ENCODE assay signal across 8 mouse cellular contexts in genomic region chr17:53570361-53570875, GRCm38 (mm10). TPM values are rescaled to one million over a fixed set of nuclear protein-coding genes. Genes with fewer than 3 reads are reported as not detected.
DNase-seq lines count a peak whose midpoint lies in the region; ATAC-seq and TF ChIP-seq lines count a peak whose summit lies in the region.

No protein-coding gene starts in this region.

- peaks cover 47% of the 10 kb centered on the region for H3K79me2 ChIP-seq in MEL (ENCODE audit: control insufficient read depth, insufficient read depth, low read length, poor library complexity)

- no peak for TF ChIP-seq CTCF in hindbrain, postnatal 0 days (IDR thresholded peaks at IDR 0.05; ENCODE audit: low read depth)
- TF ChIP-seq CTCF in MEL (IDR thresholded peaks at IDR 0.05 in 2 of 3, conservative IDR thresholded peaks at IDR 0.05 in 1 of 3; ENCODE audit: control insufficient read depth in 1 of 3, insufficient read depth in 1 of 3, low read depth in 2 of 3, low read length in 3 of 3, poor library complexity in 1 of 3, severe bottlenecking in 1 of 3) = no peak

- no peak for ATAC-seq in hindbrain, postnatal 0 days
- ATAC-seq in hindbrain, embryonic 16.5 days = no peak
- ATAC-seq in hematopoietic stem cell, adult 5-6 weeks (replicated peaks in 1 of 2; ENCODE audit: insufficient read depth in 1 of 2, low FRiP score in 2 of 2, low TSS enrichment in 1 of 2, low read depth in 1 of 2, poor library complexity in 2 of 2, severe bottlenecking in 2 of 2) = peak; percentile 24 to 37; a peak in 2 of 4 replicates
- ATAC-seq in megakaryocyte-erythroid progenitor cell, adult 5-6 weeks (replicated peaks; ENCODE audit: low FRiP score, low TSS enrichment, poor library complexity, severe bottlenecking) = peak; percentile 45

- peak; percentile 76 to 78 for TF ChIP-seq EP300 in MEL (IDR thresholded peaks at IDR 0.05; ENCODE audit: low read depth in 1 of 2, low read length in 2 of 2)

- peaks cover 12% of the 10 kb centered on the region for H3K4me1 ChIP-seq in hindbrain, postnatal 0 days (ENCODE audit: insufficient read depth, low read length)
- H3K4me1 ChIP-seq in hindbrain, embryonic 16.5 days (ENCODE audit: control insufficient read depth, insufficient read depth, low read depth, low read length) = peaks cover 19% of the 10 kb centered on the region
- peaks cover 0 to 8% of the 10 kb centered on the region in 2 experiments; a peak in 3 of 4 replicates for H3K4me1 ChIP-seq in MEL (ENCODE audit: control insufficient read depth in 1 of 2, insufficient read depth in 2 of 2, low read length in 2 of 2)

- intact Hi-C loops in gastrocnemius, postnatal 14 days (cut with DNase I; ENCODE audit: low total_unique reads) = no loop called here

- TF ChIP-seq RAD21 in MEL (IDR thresholded peaks at IDR 0.05; ENCODE audit: low read depth, low read length) = no peak

- no peak overlapping the region for H3K4me3 ChIP-seq in hindbrain, postnatal 0 days (ENCODE audit: low read length)
- H3K4me3 ChIP-seq in hindbrain, embryonic 16.5 days (ENCODE audit: low read length) = no peak overlapping the region
- H3K4me3 ChIP-seq in MEL (ENCODE audit: control insufficient read depth in 1 of 2, insufficient read depth in 1 of 2, low read depth in 2 of 2, low read length in 2 of 2) = peak overlapping the region; percentile 55 to 79

- H3K36me3 ChIP-seq in hindbrain, postnatal 0 days (ENCODE audit: insufficient read depth, low read length) = no peaks in the 10 kb centered on the region
- no peaks in the 10 kb centered on the region for H3K36me3 ChIP-seq in hindbrain, embryonic 16.5 days (ENCODE audit: control insufficient read depth, insufficient read depth, low read length)
- H3K36me3 ChIP-seq in MEL (ENCODE audit: control insufficient read depth in 1 of 2, insufficient read depth in 2 of 2, low read length in 2 of 2) = peaks cover 0 to 2% of the 10 kb centered on the region in 2 experiments; a peak in 1 of 4 replicates

- no peak overlapping the region for H3K4me2 ChIP-seq in hindbrain, postnatal 0 days (ENCODE audit: low read depth, low read length)
- no peak overlapping the region for H3K4me2 ChIP-seq in hindbrain, embryonic 16.5 days (ENCODE audit: low read length)

- H3K9ac ChIP-seq in hindbrain, postnatal 0 days (replicated peaks; ENCODE audit: low read length) = no peak overlapping the region
- no peak overlapping the region for H3K9ac ChIP-seq in hindbrain, embryonic 16.5 days (ENCODE audit: low read depth, low read length)
- peak overlapping the region; percentile 66 for H3K9ac ChIP-seq in MEL (ENCODE audit: control insufficient read depth, low read depth, low read length, poor library complexity, severe bottlenecking)

- H3K27me3 ChIP-seq in hindbrain, postnatal 0 days (ENCODE audit: insufficient read depth, low read length) = no peaks in the 10 kb centered on the region
- H3K27me3 ChIP-seq in hindbrain, embryonic 16.5 days (replicated peaks; ENCODE audit: control insufficient read depth, insufficient read depth, low read length) = no peaks in the 10 kb centered on the region
- H3K27me3 ChIP-seq in MEL (ENCODE audit: control insufficient read depth in 1 of 2, insufficient read depth in 2 of 2, low read length in 2 of 2) = no peaks in the 10 kb centered on the region

- 0 out of 2 replicates have a peak overlapping the region, but pooled peaks have one; percentile 36 for H3K27ac ChIP-seq in hindbrain, postnatal 0 days
- no peak overlapping the region for H3K27ac ChIP-seq in hindbrain, embryonic 16.5 days (ENCODE audit: low read depth, low read length)
- peak overlapping the region; percentile 98 for H3K27ac ChIP-seq in MEL (ENCODE audit: control insufficient read depth, low read depth, low read length)

- WGBS in hindbrain, postnatal 0 days = 42% methylated on average over 10 of the region's 10 CpGs
- WGBS in hindbrain, embryonic 16.5 days = 49% methylated on average over 10 of the region's 10 CpGs

- peak in 1 of 2 experiments; percentile 42; a peak in 1 of 4 replicates for TF ChIP-seq POLR2A in MEL (IDR thresholded peaks at IDR 0.05; ENCODE audit: control insufficient read depth in 1 of 2, insufficient read depth in 1 of 2, low read depth in 1 of 2, low read length in 2 of 2, poor library complexity in 1 of 2)

- no peaks in the 10 kb centered on the region for H3K9me3 ChIP-seq in hindbrain, postnatal 0 days (ENCODE audit: low read length)
- H3K9me3 ChIP-seq in hindbrain, embryonic 16.5 days (ENCODE audit: control insufficient read depth, low read length) = no peaks in the 10 kb centered on the region
- H3K9me3 ChIP-seq in MEL (replicated peaks; ENCODE audit: insufficient read depth, low read length) = no peaks in the 10 kb centered on the region

- no peak for DNase-seq in hindbrain, postnatal 0 days (ENCODE audit: low spot score)
- peak; percentile 89 for DNase-seq in MEL (ENCODE audit: low read depth, low spot score)
- no peak for DNase-seq in gastrocnemius, postnatal 14 days
- no peak for DNase-seq in frontal cortex, postnatal 36 days (ENCODE audit: low spot score in 2 of 2)
- no peak for DNase-seq in frontal cortex, adult 2 months (ENCODE audit: extremely low spot score in 1 of 2, low spot score in 1 of 2)

TF ChIP-seq in MEL, 35 proteins besides CTCF, POLR2A, EP300 and RAD21 (continues in another document):
- TF ChIP-seq ZC3H11A (IDR thresholded peaks at IDR 0.05; ENCODE audit: low read depth, low read length) = peak; percentile 17; the same call in 1 of the 2 replicates
- TF ChIP-seq USF1 (IDR thresholded peaks at IDR 0.05; ENCODE audit: low read depth, low read length) = peak; percentile 52; the same call in 1 of the 2 replicates
- TF ChIP-seq TCF12 (IDR thresholded peaks at IDR 0.05; ENCODE audit: low read depth, low read length) = peak; percentile 10; the same call in 1 of the 2 replicates
- TF ChIP-seq ZNF384 (IDR thresholded peaks at IDR 0.05; ENCODE audit: low read depth, low read length) = 0 out of 2 replicates have a peak, but pooled peaks have one; percentile 3
- TF ChIP-seq GABPA (IDR thresholded peaks at IDR 0.05; ENCODE audit: low read depth, low read length) = no peak
- peak; percentile 55; the same call in 1 of the 2 replicates for TF ChIP-seq SIN3A (IDR thresholded peaks at IDR 0.05; ENCODE audit: low read length)
- TF ChIP-seq MAZ (IDR thresholded peaks at IDR 0.05; ENCODE audit: low read depth, low read length) = no peak
- TF ChIP-seq POLR2AphosphoS2 (IDR thresholded peaks at IDR 0.05; ENCODE audit: low read length) = peak; percentile 41; the same call in 1 of the 2 replicates
- peak; percentile 79 for TF ChIP-seq MAX (IDR thresholded peaks at IDR 0.05; ENCODE audit: low read length)
- no peak for TF ChIP-seq ZKSCAN1 (IDR thresholded peaks at IDR 0.05; ENCODE audit: low read depth, low read length)
- peak; percentile 98 for TF ChIP-seq BHLHE40 (IDR thresholded peaks at IDR 0.05; ENCODE audit: borderline replicate concordance, low read depth, low read length)
- TF ChIP-seq UBTF (IDR thresholded peaks at IDR 0.05; ENCODE audit: borderline replicate concordance, insufficient read depth, low read depth, low read length) = no peak
- peak; percentile 91 for TF ChIP-seq ETS1 (IDR thresholded peaks at IDR 0.05; ENCODE audit: low read depth, low read length)
- TF ChIP-seq KAT2A (conservative IDR thresholded peaks at IDR 0.05; ENCODE audit: low read depth, low read length) = peak; percentile 45; the same call in 1 of the 2 replicates
- TF ChIP-seq ELF1 (IDR thresholded peaks at IDR 0.05; ENCODE audit: low read depth, low read length) = no peak
- TF ChIP-seq CHD1 (IDR thresholded peaks at IDR 0.05; ENCODE audit: low read depth, low read length) = peak; percentile 15; the same call in 1 of the 2 replicates
- TF ChIP-seq E2F4 (IDR thresholded peaks at IDR 0.05; ENCODE audit: borderline replicate concordance, low read depth, low read length) = peak; percentile 36; the same call in 1 of the 2 replicates
- TF ChIP-seq MAFK (IDR thresholded peaks at IDR 0.05; ENCODE audit: borderline replicate concordance, low read depth, low read length) = no peak
- TF ChIP-seq HCFC1 (IDR thresholded peaks at IDR 0.05; ENCODE audit: low read depth, low read length) = 0 out of 2 replicates have a peak, but pooled peaks have one; percentile 42
- TF ChIP-seq GATA1 (IDR thresholded peaks at IDR 0.05; ENCODE audit: low read depth, low read length) = peak; percentile 78
- peak; percentile 37; the same call in 1 of the 2 replicates for TF ChIP-seq TAL1 (IDR thresholded peaks at IDR 0.05; ENCODE audit: low read length)
- peak; percentile 37; the same call in 1 of the 2 replicates for TF ChIP-seq MXI1 (IDR thresholded peaks at IDR 0.05; ENCODE audit: low read depth, low read length)

RNA-seq across cellular contexts. Expression of gene Kat2b, which starts 3.8 kb away (rescaled TPM):
- total RNA-seq in hindbrain, postnatal 0 days (2014; rRNA removed) = 17.5 and 20.6 TPM in 2 replicates
- 4.2 and 4.6 TPM in 2 replicates for polyA plus RNA-seq in hindbrain, postnatal 0 days (2015; fragmentation: Nextera tagmentation; extraction: Ambion mirVana)
- polyA plus RNA-seq in hindbrain, embryonic 16.5 days (2015; fragmentation: Nextera tagmentation; extraction: Ambion mirVana) = 4.6 and 7.2 TPM in 2 replicates
- 6.2 and 6.4 TPM in 2 replicates for total RNA-seq in MEL (2012; rRNA removed)
- 1 to 10 TPM in 1 of 2 experiments, not detected in 1; 7.4 TPM for polyA plus RNA-seq in MEL (2012; ENCODE audit: insufficient read depth in 1 of 2, insufficient read length in 2 of 2, low read depth in 1 of 2, low replicate concordance in 2 of 2, missing spikeins in 1 of 2)
- 48.7 and 97.4 TPM in 2 replicates for total RNA-seq in hematopoietic stem cell, adult 5-6 weeks (2017)
- total RNA-seq in megakaryocyte-erythroid progenitor cell, adult 5-6 weeks (2014; fragmentation: Nextera tagmentation) = 27.8 and 33.9 TPM in 2 replicates
- total RNA-seq in megakaryocyte-erythroid progenitor cell, adult 5-6 weeks (2017) = 24.5 and 53.7 TPM in 2 replicates
- total RNA-seq in gastrocnemius, postnatal 14 days (2021) = 10 to 100 TPM; 31.5 to 40.9 TPM
- polyA plus RNA-seq in frontal cortex, adult 2 months (2012; rRNA removed) = 15.2 and 15.4 TPM in 2 replicates

RNA-seq across cellular contexts. Expression of gene Pp2d1, which starts 31.2 kb away (rescaled TPM):
- total RNA-seq in hindbrain, postnatal 0 days (2014; rRNA removed) = not detected in 2 replicates
- 0.21 TPM in 2 replicates for polyA plus RNA-seq in hindbrain, postnatal 0 days (2015; fragmentation: Nextera tagmentation; extraction: Ambion mirVana)
- 0.28 and 0.35 TPM in 2 replicates for polyA plus RNA-seq in hindbrain, embryonic 16.5 days (2015; fragmentation: Nextera tagmentation; extraction: Ambion mirVana)
- total RNA-seq in MEL (2012; rRNA removed) = 0.07 and 0.08 TPM in 2 replicates
- under 1 TPM in 1 of 2 experiments, not detected in 1; 0.04 TPM for polyA plus RNA-seq in MEL (2012; ENCODE audit: insufficient read depth in 1 of 2, insufficient read length in 2 of 2, low read depth in 1 of 2, low replicate concordance in 2 of 2, missing spikeins in 1 of 2)
- total RNA-seq in hematopoietic stem cell, adult 5-6 weeks (2017) = 0.31 TPM in 1 of 2 replicates, not detected in the other
- total RNA-seq in megakaryocyte-erythroid progenitor cell, adult 5-6 weeks (2014; fragmentation: Nextera tagmentation) = 0.28 TPM in 1 of 2 replicates, not detected in the other
- 0.05 TPM in 1 of 2 replicates, not detected in the other for total RNA-seq in megakaryocyte-erythroid progenitor cell, adult 5-6 weeks (2017)
- not detected for total RNA-seq in gastrocnemius, postnatal 14 days (2021)
- polyA plus RNA-seq in frontal cortex, adult 2 months (2012; rRNA removed) = 0.06 TPM in 1 of 2 replicates, not detected in the other

Comparison
In these comparisons a context has a peak if more than half of its experiments do, and no peak if none do; other contexts are left out.
1. ATAC-seq: peak in hematopoietic stem cell, adult 5-6 weeks (2 of 2) and megakaryocyte-erythroid progenitor cell, adult 5-6 weeks (single experiment); none in hindbrain, postnatal 0 days (single experiment) and hindbrain, embryonic 16.5 days (single experiment).
2. H3K4me3 ChIP-seq: peak in MEL (2 of 2); none in hindbrain, postnatal 0 days (single experiment) and hindbrain, embryonic 16.5 days (single experiment).